Mouse (Mus musculus) olfactory bulb, adult 2 months (tissue): ENCODE data around the gene Pkp4.

Experiments used
- CTCF ChIP-seq: fragments of 200-500 bp; IDR thresholded peaks from 2 replicates; pipeline ENCODE4 v1.5.1; 2012; ENCODE audit warnings: low read depth, mild to moderate bottlenecking, low read length, moderate library complexity; ENCODE audit not compliant: insufficient read depth
- POLR2A ChIP-seq: fragments of 200-500 bp; IDR thresholded peaks from 2 replicates; pipeline ENCODE4 v1.6.1; 2012; ENCODE audit warnings: mild to moderate bottlenecking, low read depth, low read length, moderate library complexity; ENCODE audit not compliant: insufficient read depth

DNA sequence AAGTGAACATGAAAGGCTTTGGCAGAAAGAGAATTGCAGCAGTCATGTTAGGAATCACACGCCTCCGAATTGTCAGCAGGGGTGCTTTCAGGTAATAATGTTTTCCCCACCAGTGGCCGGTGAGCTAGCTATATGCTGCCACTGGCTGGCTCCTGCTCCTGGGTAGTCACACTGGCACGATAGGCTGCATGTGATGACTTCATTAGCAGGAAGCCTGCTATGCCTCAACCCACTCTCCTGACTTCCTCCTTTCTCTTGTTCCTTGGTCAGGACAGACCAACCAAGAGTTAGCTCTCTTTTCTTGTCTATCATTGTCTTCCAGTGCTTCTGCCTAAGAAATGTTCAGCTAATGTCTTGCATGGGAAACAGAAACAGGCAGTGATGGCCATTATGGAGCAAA, 171.9 kb downstream of the Pkp4 start:
- TF ChIP-seq CTCF, result no peak
- no peak for TF ChIP-seq POLR2A
